Mouse (Mus musculus): ENCODE measurements at regions not wholly inside any gene's neighbourhood (a gene's known extent, or its start where the extent isn't known, plus 50 kb on each side); places are given as distances from the start of the nearest gene placed in this dataset.

- DNase-seq (ENCODE audit: extremely low read depth, insufficient read length, low spot score): no peak
Observed at GRCm38 (mm10) chr13:101565323-101565722, 202.7 kb downstream of the Pik3r1 start.

- no peak for DNase-seq (ENCODE audit: extremely low read depth, insufficient read length, low spot score)
Observed at GRCm38 (mm10) chr13:101555371-101555874, 212.6 kb downstream of the Pik3r1 start.

GRCm38 (mm10) chr13:101553131-101553549, 214.9 kb downstream of the Pik3r1 start:
- DNase-seq (ENCODE audit: extremely low read depth, insufficient read length, low spot score): no peak

GRCm38 (mm10) chr13:101552451-101552850, 215.6 kb downstream of the Pik3r1 start:
- DNase-seq (ENCODE audit: extremely low read depth, insufficient read length, low spot score): no peak

GRCm38 (mm10) chr13:101551068-101551467, 216.9 kb downstream of the Pik3r1 start:
- DNase-seq (ENCODE audit: extremely low read depth, insufficient read length, low spot score): no peak

- no peak for DNase-seq (ENCODE audit: extremely low read depth, insufficient read length, low spot score)
Observed at GRCm38 (mm10) chr13:101550526-101550925, 217.5 kb downstream of the Pik3r1 start.

GRCm38 (mm10) chr13:101547887-101548286, 220.1 kb downstream of the Pik3r1 start:
- DNase-seq (ENCODE audit: extremely low read depth, insufficient read length, low spot score): no peak

GRCm38 (mm10) chr13:101547365-101547764, 220.7 kb downstream of the Pik3r1 start:
- DNase-seq (ENCODE audit: extremely low read depth, insufficient read length, low spot score): no peak

GRCm38 (mm10) chr13:101545344-101546181, 222.5 kb downstream of the Pik3r1 start:
- no peak for DNase-seq (ENCODE audit: extremely low read depth, insufficient read length, low spot score)

GRCm38 (mm10) chr13:101540391-101541191, 227.4 kb downstream of the Pik3r1 start:
- DNase-seq (ENCODE audit: extremely low read depth, insufficient read length, low spot score): peak; percentile 54

- DNase-seq (ENCODE audit: extremely low read depth, insufficient read length, low spot score): no peak
Observed at GRCm38 (mm10) chr13:101538110-101538509, 229.9 kb downstream of the Pik3r1 start.

GRCm38 (mm10) chr13:101536019-101536418, 232.0 kb downstream of the Pik3r1 start:
- no peak for DNase-seq (ENCODE audit: extremely low read depth, insufficient read length, low spot score)

- DNase-seq (ENCODE audit: extremely low read depth, insufficient read length, low spot score): no peak
Observed at GRCm38 (mm10) chr13:101535331-101535866, 232.6 kb downstream of the Pik3r1 start.

- DNase-seq (ENCODE audit: extremely low read depth, insufficient read length, low spot score): no peak
Observed at GRCm38 (mm10) chr13:101534490-101534889, 233.5 kb downstream of the Pik3r1 start.

- DNase-seq (ENCODE audit: extremely low read depth, insufficient read length, low spot score): no peak
Observed at GRCm38 (mm10) chr13:101532913-101533312, 235.1 kb downstream of the Pik3r1 start.

GRCm38 (mm10) chr13:101527691-101528090, 240.3 kb downstream of the Pik3r1 start:
- no peak for DNase-seq (ENCODE audit: extremely low read depth, insufficient read length, low spot score)

GRCm38 (mm10) chr13:101524781-101525180, 243.2 kb downstream of the Pik3r1 start:
- DNase-seq (ENCODE audit: extremely low read depth, insufficient read length, low spot score): no peak

GRCm38 (mm10) chr13:101524223-101524622, 243.8 kb downstream of the Pik3r1 start:
- DNase-seq (ENCODE audit: extremely low read depth, insufficient read length, low spot score): peak; percentile 8

- DNase-seq (ENCODE audit: extremely low read depth, insufficient read length, low spot score): no peak
Observed at GRCm38 (mm10) chr13:101523492-101523891, 244.5 kb downstream of the Pik3r1 start.

GRCm38 (mm10) chr13:101522597-101522996, 245.4 kb downstream of the Pik3r1 start:
- no peak for DNase-seq (ENCODE audit: extremely low read depth, insufficient read length, low spot score)

- DNase-seq (ENCODE audit: extremely low read depth, insufficient read length, low spot score): no peak
Observed at GRCm38 (mm10) chr13:101513354-101513753, 254.7 kb downstream of the Pik3r1 start.
